Mouse (Mus musculus): Measurements from ENCODE around the gene Gm28038.

The Gm28038 gene

GRCm38 (mm10) chr2:30256616-30257350 is 24.1 kb upstream of the Gm28038 start:
- DNase-seq (ENCODE audit: low spot score in 2 of 2), result no peak

DNA sequence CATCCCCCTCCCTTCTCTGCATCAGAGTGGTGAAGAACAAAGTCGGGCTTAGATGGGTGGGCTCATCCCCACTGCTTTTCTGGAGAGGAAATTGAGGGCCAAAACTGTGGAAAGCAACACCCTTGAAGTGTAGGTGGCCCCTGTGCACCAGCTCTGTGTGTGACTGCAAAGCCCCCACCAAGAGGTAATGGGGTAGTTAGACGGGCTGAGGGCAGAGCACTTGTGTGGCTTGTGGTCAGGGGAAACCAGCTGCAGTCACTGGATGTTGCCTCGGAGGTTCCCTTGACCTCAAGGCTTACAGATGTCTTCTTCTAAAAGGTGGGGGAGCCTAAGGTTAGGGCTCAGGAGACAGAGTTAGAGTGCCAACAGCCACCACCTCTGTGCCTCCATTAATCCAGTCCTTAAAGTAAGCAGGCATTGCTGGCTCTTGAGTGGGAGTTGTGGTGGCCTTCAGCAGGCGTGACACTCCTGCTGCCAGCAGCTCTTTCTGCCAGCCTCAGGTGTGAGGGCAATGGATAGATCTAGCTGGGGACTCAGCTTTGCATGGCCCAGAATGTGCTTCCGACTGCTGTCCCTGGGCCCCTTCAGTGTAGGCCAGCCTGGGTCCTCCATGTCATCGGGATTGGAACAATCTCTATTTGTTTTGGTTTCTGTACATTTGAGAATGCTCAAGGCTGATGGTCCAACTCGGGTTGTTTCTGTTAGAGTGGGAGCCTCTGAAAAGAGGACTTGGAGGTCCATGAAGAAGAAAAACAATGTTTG is 23.0 kb upstream of the Gm28038 start:
- no peak for DNase-seq (ENCODE audit: low spot score in 2 of 2)

- DNase-seq (ENCODE audit: low spot score in 2 of 2), result no peak
These were observed 22.2 kb upstream of the Gm28038 start for GRCm38 (mm10) chr2:30258600-30258999.

DNA sequence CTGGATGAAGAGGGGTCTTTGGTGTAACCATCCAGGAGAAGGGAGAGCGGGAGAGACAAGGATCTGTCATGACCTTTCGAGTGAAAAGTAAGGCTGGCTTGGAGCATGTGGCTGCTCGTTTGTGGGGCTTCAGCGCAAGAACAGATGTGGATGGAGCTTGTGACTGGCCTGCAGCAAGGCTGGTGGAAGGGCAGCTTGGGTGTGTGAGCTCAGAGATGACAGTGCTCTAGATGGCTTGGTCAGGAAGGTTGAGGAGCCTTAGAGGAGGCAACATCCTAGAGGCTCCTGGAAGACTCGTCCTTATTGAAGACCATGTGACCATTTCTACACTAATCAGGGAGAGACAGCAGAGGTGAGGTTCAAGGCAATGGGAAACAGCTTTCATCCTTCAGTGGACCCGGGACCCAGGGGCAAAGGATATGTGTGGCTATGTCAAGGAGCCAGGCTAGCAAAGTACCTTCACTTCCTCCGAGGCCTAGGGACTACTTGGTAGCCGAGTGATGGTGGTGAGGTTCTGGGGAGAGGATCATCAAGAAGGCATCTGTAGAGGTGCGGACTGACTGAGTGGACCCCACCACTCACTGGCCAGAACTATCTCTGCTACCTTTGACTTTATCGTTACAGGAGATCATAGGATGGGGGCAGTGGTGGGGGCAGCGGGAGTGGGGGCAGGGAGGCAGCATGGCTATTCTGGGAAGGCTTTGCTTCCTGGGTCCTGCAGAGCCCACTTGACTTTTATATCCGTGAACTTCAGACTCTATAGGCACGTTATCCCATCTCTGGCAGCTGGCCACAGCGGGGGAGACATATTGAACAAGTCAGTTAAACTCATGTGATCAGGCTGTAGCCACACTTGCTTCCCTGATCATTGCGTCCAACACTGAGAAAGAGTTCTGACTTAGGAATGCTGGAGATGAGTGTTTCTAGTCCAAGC is 21.4 kb upstream of the Gm28038 start:
- DNase-seq (ENCODE audit: low spot score in 2 of 2), result no peak

- no peak for DNase-seq (ENCODE audit: low spot score in 2 of 2)
These were observed 19.6 kb upstream of the Gm28038 start for GRCm38 (mm10) chr2:30261064-30261736.

GRCm38 (mm10) chr2:30261921-30262839 is 18.7 kb upstream of the Gm28038 start:
- no peak for DNase-seq (ENCODE audit: low spot score in 2 of 2)

GRCm38 (mm10) chr2:30262840-30263441 is 17.9 kb upstream of the Gm28038 start:
- DNase-seq (ENCODE audit: low spot score in 2 of 2), result no peak

GRCm38 (mm10) chr2:30263811-30264210 is 17.0 kb upstream of the Gm28038 start:
- no peak for DNase-seq (ENCODE audit: low spot score in 2 of 2)

DNA sequence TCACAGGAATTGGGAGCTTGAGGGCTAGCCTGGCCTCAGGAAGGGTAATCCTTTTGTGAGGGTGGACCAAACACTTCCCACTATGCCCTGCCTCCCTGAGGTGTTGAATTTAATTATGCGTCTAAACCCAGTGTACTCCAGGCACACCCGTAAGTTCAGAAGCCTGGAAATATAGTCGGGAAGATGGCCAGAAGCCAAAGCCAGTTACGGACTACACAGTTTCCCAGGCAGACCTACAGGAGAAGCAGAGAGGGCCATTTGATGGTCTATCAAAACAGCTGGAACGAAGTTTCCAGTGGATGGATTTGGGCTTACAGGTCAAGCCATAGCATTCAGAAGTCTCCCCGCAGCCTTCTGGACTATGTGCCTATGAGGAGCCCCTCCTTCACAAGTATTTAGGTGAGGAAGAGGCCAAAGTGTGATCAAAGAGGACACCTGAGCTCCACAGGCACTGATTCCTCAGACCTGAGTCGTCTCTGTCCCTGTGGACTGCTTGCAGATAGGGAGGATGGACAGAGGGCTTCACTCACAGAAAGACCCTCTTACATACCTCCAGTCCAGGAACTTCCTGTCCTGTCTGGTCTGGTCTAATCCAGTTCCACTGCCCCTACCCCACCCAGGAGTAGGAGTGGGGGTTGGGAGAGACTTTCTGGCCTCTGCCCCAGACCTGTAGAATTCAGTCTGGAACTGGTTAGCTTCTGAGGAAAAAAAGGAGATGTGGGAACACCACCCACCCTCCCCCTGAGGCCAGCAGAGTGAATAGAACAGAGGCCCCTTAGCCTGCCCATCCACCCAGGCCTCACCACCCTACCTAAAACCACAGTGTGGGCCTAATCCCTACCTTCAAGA is 15.9 kb upstream of the Gm28038 start:
- DNase-seq (ENCODE audit: low spot score in 2 of 2), result no peak

DNA sequence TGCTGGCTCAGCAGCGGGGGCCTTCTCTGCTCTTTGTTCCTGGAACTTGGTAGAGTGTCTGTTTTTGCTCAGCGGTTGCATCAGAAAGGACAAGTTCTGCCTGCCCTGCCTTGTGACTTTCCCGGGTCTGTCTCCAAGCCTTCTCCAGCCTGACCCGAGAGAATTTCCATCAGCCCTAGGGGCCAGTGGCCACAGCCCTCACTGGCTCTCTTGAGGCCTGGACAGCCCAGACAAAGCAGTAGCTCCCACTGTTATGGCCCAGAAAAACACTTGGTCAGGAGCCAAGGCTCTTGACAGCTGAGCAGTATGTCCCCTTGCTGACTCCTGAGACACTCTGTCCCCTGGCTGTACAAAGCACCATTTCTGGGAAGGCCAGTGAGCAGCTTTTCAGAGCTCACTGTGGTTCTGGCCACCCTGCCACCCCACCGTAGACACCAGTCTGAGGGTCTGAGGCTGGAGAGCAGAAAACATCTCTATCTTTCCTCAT is 15.0 kb upstream of the Gm28038 start, which contains the start of gene Phyhd1:
TSS of gene Phyhd1 (plus strand) at position 437 of the 487 bp plus-strand sequence.
- DNase-seq (ENCODE audit: low spot score in 2 of 2), result no peak

DNA sequence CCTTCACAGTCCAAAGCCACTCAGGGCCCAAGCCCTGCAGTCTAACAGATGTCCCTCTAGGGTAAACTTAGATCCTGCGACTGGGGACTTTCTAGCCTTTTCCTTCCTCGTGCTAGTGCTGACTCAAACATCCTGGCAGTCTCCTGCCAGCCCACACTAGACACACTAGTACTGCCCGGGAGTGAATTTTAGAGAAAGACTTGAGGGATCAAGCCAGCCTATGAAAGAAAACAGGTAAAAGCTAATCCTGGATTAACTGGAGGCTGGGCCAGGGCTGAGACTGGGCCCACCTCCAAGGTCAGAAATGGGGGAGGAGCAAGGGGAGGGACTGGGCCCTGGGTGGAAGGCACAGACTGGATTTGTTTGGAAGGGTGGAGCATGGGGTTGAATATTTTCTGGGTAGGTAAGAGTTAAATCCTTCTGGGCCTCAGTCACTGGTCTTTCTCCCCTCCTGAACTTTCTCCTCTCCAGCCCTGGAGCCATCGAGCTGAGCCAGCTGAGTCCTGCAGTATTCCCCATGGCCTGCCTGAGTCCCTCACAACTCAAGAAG is 14.4 kb upstream of the Gm28038 start:
- no peak for DNase-seq (ENCODE audit: low spot score in 2 of 2)

DNA sequence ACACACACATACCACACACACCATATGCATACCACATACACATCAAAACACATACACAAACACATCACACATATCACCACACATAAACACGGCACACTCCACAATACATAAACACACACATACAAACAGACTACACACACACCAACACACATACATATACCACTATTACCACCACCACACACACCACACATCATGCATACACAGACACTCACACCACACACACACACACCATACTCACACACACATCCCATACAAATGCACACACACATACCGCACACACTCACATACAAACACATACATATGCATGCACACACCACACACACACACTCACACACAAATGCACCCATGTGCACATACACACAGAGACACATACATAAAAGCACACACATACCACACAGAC is 13.4 kb upstream of the Gm28038 start:
- DNase-seq (ENCODE audit: low spot score in 2 of 2), result no peak

GRCm38 (mm10) chr2:30268371-30268770 is 12.5 kb upstream of the Gm28038 start:
- no peak for DNase-seq (ENCODE audit: low spot score in 2 of 2)

DNA sequence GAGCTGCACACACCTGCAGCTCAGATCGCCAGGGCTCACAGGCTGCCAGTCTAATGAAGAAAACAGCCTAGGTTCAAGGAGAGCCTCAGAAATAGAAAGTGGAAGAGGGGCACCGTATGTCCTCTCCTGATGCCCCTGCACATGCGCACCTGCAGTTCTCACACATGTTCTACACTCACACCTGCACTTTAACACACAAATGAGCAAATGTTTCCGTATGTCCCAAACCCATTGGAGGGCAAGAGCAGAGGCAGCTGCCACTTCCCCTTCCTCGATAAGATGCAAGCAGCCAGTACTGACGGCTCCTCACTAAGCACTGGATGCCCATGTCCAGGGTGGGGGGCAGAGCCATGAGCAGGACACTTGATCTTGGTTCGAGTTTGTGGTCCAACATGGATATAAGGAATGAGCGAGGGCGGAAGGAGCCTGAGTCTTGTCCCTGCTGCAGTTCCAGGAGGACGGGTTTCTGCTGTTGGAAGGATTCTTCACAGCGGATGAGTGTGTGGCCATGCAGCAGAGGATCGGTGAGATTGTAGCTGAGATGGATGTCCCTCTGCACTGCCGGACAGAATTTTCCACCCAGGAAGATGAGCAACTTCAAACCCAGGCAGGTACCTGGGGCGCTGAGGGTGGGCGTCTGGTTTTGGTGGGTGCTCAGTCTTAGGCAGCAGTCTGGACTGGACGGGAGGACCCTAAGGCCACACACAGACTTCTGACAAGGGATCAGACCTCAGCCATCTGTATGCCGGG is 11.4 kb upstream of the Gm28038 start:
- peak; percentile 37 to 41 for DNase-seq (ENCODE audit: low spot score in 2 of 2)

GRCm38 (mm10) chr2:30270134-30270533 is 10.7 kb upstream of the Gm28038 start:
- peak; percentile 59 to 64 for DNase-seq (ENCODE audit: low spot score in 2 of 2)

DNA sequence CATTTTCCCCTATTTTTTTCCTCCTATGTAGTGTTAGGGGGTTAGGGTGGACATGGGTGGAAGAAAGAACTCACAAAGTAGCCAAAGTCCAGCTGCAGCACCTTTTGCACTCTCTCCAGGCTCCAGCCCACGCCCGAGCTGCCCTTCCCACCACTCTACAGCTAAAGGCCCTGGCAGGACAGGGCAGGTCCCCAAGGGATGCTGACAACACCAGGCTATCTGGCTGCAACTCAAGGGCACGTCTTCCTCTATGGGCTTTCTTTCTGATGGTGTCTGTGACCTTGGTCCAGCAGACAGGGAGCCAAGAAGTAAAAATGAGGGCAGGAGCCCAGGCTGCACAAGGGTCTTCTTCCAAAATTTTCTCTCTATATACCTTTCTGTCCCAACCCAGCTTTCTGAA is 808 bp downstream of the Gm28038 start:
- DNase-seq (ENCODE audit: low spot score in 2 of 2), result no peak

DNA sequence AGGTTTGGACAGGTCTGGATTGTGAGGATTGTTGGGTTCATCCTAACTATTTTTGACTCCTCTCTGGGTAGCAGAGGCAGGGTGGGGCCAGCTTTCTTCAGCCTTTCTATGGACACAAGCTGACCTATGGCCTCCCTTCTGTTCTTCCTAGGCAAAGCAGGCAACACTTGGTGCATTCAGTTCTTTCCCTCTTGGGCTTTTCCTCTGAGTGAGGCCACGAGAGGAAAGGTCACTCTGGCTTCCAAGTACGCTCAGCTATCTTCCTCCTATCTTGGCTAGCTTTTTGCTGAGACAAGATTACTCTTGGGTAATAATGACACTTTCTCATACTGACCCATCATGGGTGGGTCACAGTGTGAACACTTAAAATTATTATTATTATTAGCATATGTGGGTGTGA is 2.4 kb downstream of the Gm28038 start:
- DNase-seq (ENCODE audit: low spot score in 2 of 2), result no peak

GRCm38 (mm10) chr2:30285004-30285403 is 4.2 kb downstream of the Gm28038 start:
- DNase-seq (ENCODE audit: low spot score in 2 of 2), result no peak

Measured in spleen, postnatal 36 days (tissue).